Mouse (Mus musculus) thymus, adult 2 months (tissue): ENCODE data around the gene Sppl2b. TPM values are rescaled to one million over a fixed set of nuclear protein-coding genes. Genes with fewer than 3 reads are reported as not detected.
"Not testable (repeated sequence)": the region's sequence is repeated elsewhere in the genome, so short reads cannot be mapped to it uniquely, and the experiment has no call there.

Source experiments
- DNase-seq: peaks from one replicate; pipeline ENCODE4 v3.0.0; 2021
- H3K27ac ChIP-seq: fragments of 200-500 bp; 2 replicates; pipeline ENCODE4 v1.5.1; 2012; ENCODE audit warnings: low read length, control low read depth; ENCODE audit not compliant: control insufficient read depth, insufficient read depth
- H3K27me3 ChIP-seq: fragments of 200-500 bp; 2 replicates; pipeline ENCODE4 v1.6.1; 2012; ENCODE audit warnings: mild to moderate bottlenecking, low read length, moderate library complexity, mixed read lengths; ENCODE audit not compliant: control insufficient read depth, insufficient read depth
- H3K36me3 ChIP-seq: fragments of 200-500 bp; 2 replicates; pipeline ENCODE4 v1.6.1; 2012; ENCODE audit warnings: mild to moderate bottlenecking, low read length, moderate library complexity; ENCODE audit not compliant: control insufficient read depth, insufficient read depth
- H3K4me1 ChIP-seq: fragments of 200-500 bp; replicated peaks from 2 replicates; pipeline ENCODE4 v1.6.1; 2012; ENCODE audit warnings: low read length; ENCODE audit not compliant: control insufficient read depth, insufficient read depth
- H3K4me3 ChIP-seq: fragments of 200-500 bp; 2 replicates; pipeline ENCODE4 v1.5.1; 2012; ENCODE audit warnings: mild to moderate bottlenecking, low read length, control low read depth, moderate library complexity; ENCODE audit not compliant: control insufficient read depth, insufficient read depth
- CTCF ChIP-seq: fragments of 200-500 bp; IDR thresholded peaks from 2 replicates; pipeline ENCODE4 v1.5.1; 2012; ENCODE audit warnings: mild to moderate bottlenecking, control low read depth, low read length, moderate library complexity, borderline replicate concordance; ENCODE audit not compliant: control insufficient read depth, poor library complexity, insufficient read depth; ENCODE audit errors: extremely low read depth
- POLR2A ChIP-seq: fragments of 200-500 bp; IDR thresholded peaks from 2 replicates; pipeline ENCODE4 v1.6.1; 2012; ENCODE audit warnings: mild to moderate bottlenecking, low read length, control low read depth, moderate library complexity; ENCODE audit not compliant: control insufficient read depth, poor library complexity, insufficient read depth; ENCODE audit errors: extremely low read depth
- WGBS: fragments of 180-500 bp; shearing (Covaris S2); methylation state at CpG from one replicate; pipeline ENCODE4 v1.1.7; 2018; 5-methylcytosine and 5-hydroxymethylcytosine counted together
- polyA plus RNA-seq: library from polyadenylated mRNA; depleted of rRNA; stranded (reverse); fragments of >200 nt; gene quantifications from 2 replicates; pipeline ENCODE4 v1.2.3, GENCODE M21; 2012

Gene Sppl2b
- polyA plus RNA-seq, 1 experiment = 167 TPM

- TF ChIP-seq CTCF (no peak), POLR2A (no peak)
- DNase-seq = no peak
- WGBS = 83% methylated on average over 2 of the region's 2 CpGs
- no peaks in the 10 kb centered on the region for H3K36me3 ChIP-seq
- H3K4me1 ChIP-seq = no peaks in the 10 kb centered on the region
- H3K4me3 ChIP-seq = no peak overlapping the region
- H3K27me3 ChIP-seq = no peaks in the 10 kb centered on the region
- no peak overlapping the region for H3K27ac ChIP-seq
These were observed 37.9 kb upstream of the Sppl2b start for GRCm38 (mm10) chr10:80817164-80817563.

- not testable (repeated sequence) for H3K27me3 ChIP-seq, H3K4me3 ChIP-seq, H3K4me1 ChIP-seq, H3K36me3 ChIP-seq, DNase-seq, H3K27ac ChIP-seq
- WGBS = 84% methylated on average over 7 of the region's 7 CpGs
These were observed 37.1 kb upstream of the Sppl2b start for GRCm38 (mm10) chr10:80817955-80818354.

- DNase-seq = no peak
- H3K36me3 ChIP-seq = no peaks in the 10 kb centered on the region
These were observed 36.3 kb upstream of the Sppl2b start for GRCm38 (mm10) chr10:80818599-80819281.

GRCm38 (mm10) chr10:80819406-80819805 is 35.7 kb upstream of the Sppl2b start:
- WGBS = 85% methylated on average over 3 of the region's 3 CpGs
- TF ChIP-seq CTCF (no peak), POLR2A (no peak)
- H3K27ac ChIP-seq = no peak overlapping the region

More at GRCm38 (mm10) chr10:80818599-80819281, 36.3 kb upstream of the Sppl2b start:
- H3K4me1 ChIP-seq = peaks cover under 1% of the 10 kb centered on the region
- H3K27me3 ChIP-seq = no peaks in the 10 kb centered on the region
- TF ChIP-seq POLR2A (no peak), CTCF (no peak)
- H3K27ac ChIP-seq = no peak overlapping the region
- no peak overlapping the region for H3K4me3 ChIP-seq
- 82% methylated on average over 6 of the region's 6 CpGs for WGBS

GRCm38 (mm10) chr10:80821991-80822390 is 33.1 kb upstream of the Sppl2b start:
- Histone ChIP-seq H3K27me3 (no peaks in the 10 kb centered on the region), H3K27ac (no peak overlapping the region), H3K4me3 (no peak overlapping the region), H3K36me3 (no peaks in the 10 kb centered on the region), H3K4me1 (peaks cover 12% of the 10 kb centered on the region)
- WGBS = 49% methylated on average over 2 of the region's 2 CpGs
- DNase-seq = peak; percentile 38
- no peak for TF ChIP-seq POLR2A
- TF ChIP-seq CTCF = no peak

More at GRCm38 (mm10) chr10:80819406-80819805, 35.7 kb upstream of the Sppl2b start:
- Histone ChIP-seq H3K4me1 (peaks cover 6% of the 10 kb centered on the region), H3K27me3 (no peaks in the 10 kb centered on the region), H3K4me3 (no peak overlapping the region), H3K36me3 (no peaks in the 10 kb centered on the region)
- DNase-seq = no peak

GRCm38 (mm10) chr10:80822528-80822927 is 32.5 kb upstream of the Sppl2b start:
- 82% methylated on average over 5 of the region's 5 CpGs for WGBS
- H3K4me1 ChIP-seq = peaks cover 13% of the 10 kb centered on the region
- no peak for TF ChIP-seq POLR2A
- TF ChIP-seq CTCF = no peak
- no peaks in the 10 kb centered on the region for H3K36me3 ChIP-seq
- no peak for DNase-seq
- no peak overlapping the region for H3K27ac ChIP-seq
- no peak overlapping the region for H3K4me3 ChIP-seq
- H3K27me3 ChIP-seq = no peaks in the 10 kb centered on the region

- no peak for TF ChIP-seq POLR2A
- TF ChIP-seq CTCF = no peak
- Histone ChIP-seq H3K4me3 (no peak overlapping the region), H3K27me3 (no peaks in the 10 kb centered on the region), H3K27ac (peak overlapping the region; percentile 92; the same call in 1 of the 2 replicates), H3K4me1 (peaks cover 21% of the 10 kb centered on the region), H3K36me3 (no peaks in the 10 kb centered on the region)
- no peak for DNase-seq
- WGBS = 88% methylated on average over 1 of the region's 1 CpGs
These were observed 31.8 kb upstream of the Sppl2b start for GRCm38 (mm10) chr10:80823316-80823715.
